Mouse (Mus musculus) ES-E14 (cell line): ENCODE measurements at regions not wholly inside any gene's neighbourhood (a gene's known extent, or its start where the extent isn't known, plus 50 kb on each side); places are given as distances from the start of the nearest gene placed in this dataset.

Experiments
- HCFC1 ChIP-seq: IDR thresholded peaks from 2 replicates; pipeline ENCODE4 v1.6.1; 2012; ENCODE audit warnings: low read length, inconsistent platforms, borderline replicate concordance; ENCODE audit not compliant: insufficient read depth
- ZC3H11A ChIP-seq: IDR thresholded peaks from 2 replicates; pipeline ENCODE4 v1.6.1; 2012; ENCODE audit warnings: low read depth, mild to moderate bottlenecking, inconsistent platforms, low read length, borderline replicate concordance
- ZNF384 ChIP-seq: IDR thresholded peaks from 2 replicates; pipeline ENCODE4 v1.6.1; 2012; ENCODE audit warnings: low read depth, low read length, inconsistent platforms

DNA sequence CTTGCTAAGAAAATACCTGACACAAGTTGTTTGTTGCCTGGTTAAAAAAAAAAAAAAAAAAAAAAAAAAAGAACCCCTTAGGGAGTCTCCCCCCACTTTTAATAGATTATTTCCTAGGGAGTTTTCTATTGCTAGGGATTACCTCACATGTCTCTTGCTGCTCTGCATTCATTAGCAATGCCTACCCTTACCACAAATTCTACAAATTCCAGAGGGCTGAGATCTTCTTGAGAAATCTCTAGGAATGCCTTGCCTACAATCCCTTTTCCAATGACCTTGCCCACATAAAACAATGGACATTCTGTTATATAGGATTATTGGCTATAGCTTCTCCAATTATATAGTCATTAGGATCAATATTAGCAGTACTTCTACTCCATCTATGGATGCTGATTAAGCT lies 1216.2 kb downstream of the Efna5 start:
- TF ChIP-seq ZC3H11A, result no peak
- TF ChIP-seq ZNF384, result no peak
- TF ChIP-seq HCFC1, result no peak
